Mouse (Mus musculus) natural killer cell, adult 2 months (primary cell): ENCODE results near the gene Neurl4.

Experiments used
- DNase-seq, 2 experiments: peaks; one replicate each; pipeline ENCODE4 v3.0.0; 2022; ENCODE audit warnings: low spot score in 2 of 2

Neurl4 gene

DNA sequence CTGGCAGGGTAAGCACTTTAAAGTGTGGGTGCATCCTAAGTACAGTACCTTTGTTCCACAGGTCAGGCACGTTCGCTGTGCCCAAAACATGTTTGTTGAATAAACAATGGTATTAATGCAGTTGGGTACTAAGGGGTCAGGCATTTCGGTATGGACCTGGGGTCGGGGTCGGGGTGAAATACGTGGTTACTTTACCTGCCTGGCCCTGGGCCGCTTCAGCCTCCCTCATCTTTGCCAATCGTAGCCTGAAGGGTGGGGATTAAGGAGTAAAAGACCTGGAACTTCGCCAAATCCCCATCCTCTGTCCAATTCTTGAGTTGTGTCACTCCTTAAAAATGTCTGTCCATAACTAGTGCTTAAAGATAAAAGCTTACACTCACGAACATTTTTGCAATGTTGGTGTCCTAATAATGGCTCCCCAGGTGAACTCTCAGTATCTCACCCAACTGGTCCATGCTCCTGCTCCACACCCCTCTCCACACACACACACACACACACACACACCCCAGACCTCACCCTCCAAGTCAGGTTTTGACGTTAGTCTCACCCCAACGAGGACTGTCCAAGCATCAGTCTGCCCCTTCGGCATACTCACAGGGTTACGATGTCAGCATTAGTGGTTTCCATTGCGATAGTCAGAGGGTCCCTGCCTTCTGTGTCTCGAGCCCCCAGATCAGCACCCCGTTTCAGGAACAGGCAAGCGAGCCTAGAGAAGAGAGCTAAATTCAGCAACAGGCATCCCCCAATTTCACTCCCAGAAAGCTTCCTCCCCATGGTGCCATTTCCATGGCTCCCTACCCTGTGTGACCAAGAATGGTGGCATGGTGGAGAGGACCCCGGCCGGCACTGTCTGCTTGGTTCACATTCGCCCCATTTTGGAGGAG, 18.8 kb upstream of the Neurl4 start:
- DNase-seq: no peak

DNA sequence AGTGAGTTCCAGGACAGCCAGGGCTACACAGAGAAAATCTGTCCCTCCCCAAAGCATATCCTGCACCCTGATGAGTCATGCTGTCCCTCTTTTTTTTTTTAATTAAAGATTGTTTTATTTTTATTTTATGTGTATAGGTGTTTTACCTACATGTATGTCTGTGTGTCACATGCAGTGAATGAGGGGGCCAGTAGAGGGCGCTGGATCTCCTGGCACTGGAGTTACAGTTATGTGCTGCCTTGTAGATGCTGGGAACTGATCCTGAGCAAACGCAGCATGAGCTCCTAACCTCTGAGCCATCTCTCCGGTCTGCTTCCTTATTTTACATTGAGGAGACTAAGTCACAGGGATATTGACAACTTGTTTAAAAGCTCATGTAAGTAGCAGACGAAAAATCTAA, 17.8 kb upstream of the Neurl4 start:
- DNase-seq: peak; percentile 62 to 72

GRCm38 (mm10) chr11:69883527-69884151, 17.2 kb upstream of the Neurl4 start:
- no peak for DNase-seq

- DNase-seq: no peak
Measured at GRCm38 (mm10) chr11:69884240-69884639, 16.6 kb upstream of the Neurl4 start.

GRCm38 (mm10) chr11:69884663-69885062, 16.2 kb upstream of the Neurl4 start:
- DNase-seq: no peak

DNA sequence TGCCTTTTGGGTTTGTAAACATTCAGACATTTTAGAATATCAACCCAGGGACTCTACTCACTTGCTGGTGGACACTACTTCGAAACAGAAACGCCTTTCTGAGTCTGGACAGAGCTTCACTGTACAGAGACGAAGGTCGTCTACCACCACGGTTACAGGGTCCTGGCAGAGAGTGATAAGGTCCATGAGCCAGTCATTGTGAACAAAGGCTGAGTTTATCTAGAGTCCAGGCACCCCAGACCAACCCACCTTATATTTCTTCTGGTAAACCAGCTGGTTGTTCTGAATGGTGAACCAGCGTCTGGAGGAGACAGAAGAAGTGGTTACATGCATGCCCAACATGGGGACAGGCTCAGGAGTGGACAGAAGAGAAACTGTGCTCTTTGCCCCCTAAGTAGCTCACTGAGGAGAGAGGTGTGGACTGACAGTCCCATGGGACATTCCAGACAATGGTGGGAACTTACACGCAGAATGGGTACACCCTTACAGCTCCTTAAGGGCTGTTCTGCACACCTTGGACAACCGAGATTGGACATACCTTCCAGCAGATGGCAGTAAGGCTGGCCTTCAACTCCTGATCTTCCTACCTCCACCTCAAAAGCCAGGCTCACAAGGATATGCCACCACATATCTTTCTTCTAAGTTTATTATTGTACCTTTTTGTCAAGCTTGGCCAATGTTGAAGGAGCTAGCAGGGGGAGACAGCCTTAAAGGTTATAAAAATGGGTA, 13.8 kb upstream of the Neurl4 start:
- DNase-seq: no peak

GRCm38 (mm10) chr11:69891482-69891881, 9.4 kb upstream of the Neurl4 start:
- no peak for DNase-seq

- DNase-seq: peak; percentile 82 to 83
Measured at GRCm38 (mm10) chr11:69894671-69895070, 6.2 kb upstream of the Neurl4 start.

GRCm38 (mm10) chr11:69895291-69895690, 5.6 kb upstream of the Neurl4 start, which contains the start of gene Acap1:
TSS of gene Acap1 (minus strand) at chr11:69895539.
- DNase-seq: peak; percentile 63 to 70

GRCm38 (mm10) chr11:69899870-69900269, 1.0 kb upstream of the Neurl4 start:
- no peak for DNase-seq

DNA sequence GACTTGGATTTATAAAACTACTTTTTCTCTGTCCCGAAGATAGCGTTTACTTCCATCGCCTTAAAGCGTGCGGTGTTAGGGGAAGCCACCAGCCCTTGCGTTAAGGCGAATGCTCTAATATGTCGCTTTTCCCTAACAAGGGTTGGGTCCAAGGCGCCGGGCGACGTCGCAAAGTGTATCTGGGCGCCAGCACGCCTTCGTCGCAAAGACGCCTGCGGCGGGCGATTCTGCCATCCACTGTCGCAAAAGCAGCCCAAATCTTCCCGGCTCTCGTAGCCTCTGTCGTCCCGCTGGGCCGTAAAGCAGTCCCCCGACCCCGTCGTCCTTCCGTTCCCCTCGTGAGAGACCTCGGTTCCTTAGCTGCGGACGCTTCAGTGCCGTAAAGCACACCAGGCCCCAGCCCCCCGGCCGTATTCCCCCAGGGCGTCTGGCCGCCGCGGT, 554 bp downstream of the Neurl4 start:
- peak; percentile 86 to 89 for DNase-seq

- no peak for DNase-seq
Measured at GRCm38 (mm10) chr11:69901993-69902392, 1.1 kb downstream of the Neurl4 start.

DNA sequence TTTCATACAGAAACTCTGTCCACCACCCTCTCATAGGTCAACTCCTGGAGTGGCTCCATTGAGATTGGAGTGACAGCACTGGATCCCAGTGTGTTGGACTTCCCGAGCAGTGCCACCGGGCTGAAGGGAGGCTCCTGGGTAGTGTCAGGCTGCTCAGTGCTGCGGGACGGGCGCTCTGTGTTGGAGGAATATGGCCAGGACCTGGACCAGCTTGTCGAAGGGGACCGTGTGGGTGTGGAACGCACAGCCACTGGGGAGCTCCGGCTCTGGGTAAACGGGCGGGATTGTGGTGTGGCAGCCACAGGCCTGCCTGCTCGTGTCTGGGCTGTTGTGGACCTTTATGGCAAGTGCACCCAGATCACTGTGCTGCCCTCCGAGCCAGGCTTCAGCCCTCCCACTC, 2.1 kb downstream of the Neurl4 start:
- DNase-seq: no peak

- no peak for DNase-seq
Measured at GRCm38 (mm10) chr11:69904311-69904710, 3.4 kb downstream of the Neurl4 start.

GRCm38 (mm10) chr11:69908645-69909044, 7.8 kb downstream of the Neurl4 start:
- DNase-seq: no peak

- no peak for DNase-seq
Measured at GRCm38 (mm10) chr11:69909174-69909573, 8.3 kb downstream of the Neurl4 start.

- no peak for DNase-seq
Measured at GRCm38 (mm10) chr11:69910177-69910576, 9.3 kb downstream of the Neurl4 start.

DNA sequence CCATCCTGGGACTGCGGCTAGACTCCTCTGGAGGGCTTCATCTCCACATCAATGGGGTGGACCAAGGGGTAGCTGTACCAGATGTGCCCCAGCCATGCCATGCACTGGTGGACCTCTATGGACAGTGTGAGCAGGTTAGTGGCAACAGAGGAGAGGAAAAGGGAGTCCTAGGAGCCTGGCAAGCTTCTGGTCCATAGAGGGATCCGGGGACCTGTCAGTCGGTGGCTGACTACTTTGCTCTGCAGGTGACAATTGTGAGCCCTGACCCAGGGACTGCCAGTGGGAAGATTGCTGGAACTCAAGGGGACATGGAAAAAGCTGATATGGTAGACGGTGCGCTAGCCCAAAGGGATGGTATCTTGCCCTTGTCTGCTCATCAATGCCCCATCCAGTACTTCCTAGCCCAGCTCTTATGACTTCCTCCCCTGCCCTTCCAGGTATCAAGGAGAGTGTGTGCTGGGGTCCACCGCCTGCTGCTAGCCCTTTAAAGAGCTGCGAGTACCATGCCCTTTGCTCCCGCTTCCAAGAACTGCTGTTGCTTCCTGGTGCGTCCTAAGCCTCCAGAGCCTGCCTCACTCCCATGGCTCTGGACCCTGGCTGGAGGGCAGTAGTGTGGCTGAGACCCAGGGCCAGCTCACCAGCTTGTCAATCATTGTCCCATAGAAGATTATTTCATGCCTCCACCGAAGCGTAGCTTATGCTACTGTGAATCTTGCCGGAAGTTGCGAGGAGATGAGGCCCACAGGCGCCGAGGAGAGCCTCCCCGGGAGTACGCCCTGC, 10.1 kb downstream of the Neurl4 start:
- no peak for DNase-seq

DNA sequence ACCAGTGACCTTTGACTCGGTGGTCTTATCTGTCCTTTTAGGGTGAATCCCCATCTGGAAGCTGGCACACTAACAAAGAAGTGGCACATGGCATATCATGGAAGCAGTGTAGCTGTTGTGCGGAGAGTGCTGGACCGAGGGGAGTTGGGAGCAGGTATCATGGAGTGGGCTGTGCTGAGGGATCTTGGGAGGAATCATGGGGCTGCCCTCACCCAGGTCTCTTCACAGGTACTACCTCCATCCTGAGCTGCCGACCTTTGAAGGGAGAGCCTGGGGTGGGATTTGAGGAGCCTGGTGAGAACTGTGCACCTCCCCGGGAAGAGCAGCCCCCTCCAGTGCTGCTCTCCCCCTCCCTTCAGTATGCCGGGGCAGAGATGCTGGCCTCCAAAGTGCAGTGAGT, 10.8 kb downstream of the Neurl4 start:
- DNase-seq: no peak

DNA sequence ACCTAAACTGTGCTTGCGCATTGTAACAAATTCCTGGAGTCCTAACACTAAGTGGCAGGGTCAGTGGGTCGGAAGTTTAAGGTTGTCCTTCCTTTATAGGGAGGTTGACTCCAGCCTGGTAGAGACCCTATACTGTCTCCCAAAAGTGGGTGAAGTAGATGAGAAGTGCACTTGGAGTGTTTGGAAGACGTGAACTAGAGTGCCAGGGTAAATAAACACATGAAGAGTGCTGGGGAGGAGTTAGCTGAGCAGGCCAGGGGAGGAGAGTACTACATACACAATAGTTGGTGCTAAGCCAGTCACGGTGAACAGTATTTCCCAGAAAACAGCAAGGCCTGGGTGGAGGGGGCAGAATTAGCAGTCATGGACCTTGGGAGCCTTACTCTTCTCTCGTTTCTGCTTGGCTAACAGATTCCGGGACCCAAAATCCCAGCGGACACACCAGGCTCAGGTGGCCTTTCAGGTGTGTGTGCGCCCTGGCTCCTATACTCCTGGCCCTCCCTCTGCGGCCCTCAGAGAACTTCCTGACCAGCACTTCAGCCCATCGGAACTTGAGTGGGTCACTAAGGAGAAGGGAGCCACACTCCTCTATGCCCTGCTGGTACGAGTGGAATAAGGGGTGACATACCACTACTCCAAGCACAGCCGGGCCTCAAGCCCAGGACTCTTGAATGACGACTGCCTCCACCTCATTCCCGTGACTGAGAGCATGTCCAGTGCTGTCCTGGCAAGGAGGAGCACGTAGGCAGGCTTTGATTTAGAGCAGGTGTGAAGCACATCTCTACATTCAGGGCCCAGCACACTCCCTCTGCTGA, 12.1 kb downstream of the Neurl4 start:
- no peak for DNase-seq
